Mouse (Mus musculus) retina, embryonic 14.5 days (tissue): ENCODE measurements around the gene Slc34a2.

Experiments
- DNase-seq: peaks from one replicate; pipeline ENCODE4 v3.0.0-alpha.2; 2015; ENCODE audit warnings: low spot score

Gene Slc34a2

DNA sequence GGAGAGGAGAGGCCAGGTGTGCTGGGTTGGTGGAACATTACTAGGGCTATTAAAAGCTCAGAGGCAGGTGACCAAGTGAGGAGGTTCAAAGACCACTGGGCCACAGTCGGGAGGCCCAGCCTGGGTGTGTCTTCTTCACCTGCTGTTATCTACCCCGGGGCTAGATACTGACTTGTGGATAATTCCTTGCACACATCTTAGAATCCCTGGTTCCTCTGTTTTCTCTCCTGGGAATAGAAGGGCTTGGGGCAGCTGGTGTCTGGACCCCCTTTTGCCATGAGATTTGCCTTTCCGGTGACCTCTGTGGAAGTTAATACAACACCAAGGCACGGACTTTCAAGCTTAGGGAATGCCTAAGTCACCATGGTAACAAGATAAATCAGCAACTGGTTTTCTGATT, 72.3 kb downstream of the Slc34a2 start:
- DNase-seq, result no peak

DNA sequence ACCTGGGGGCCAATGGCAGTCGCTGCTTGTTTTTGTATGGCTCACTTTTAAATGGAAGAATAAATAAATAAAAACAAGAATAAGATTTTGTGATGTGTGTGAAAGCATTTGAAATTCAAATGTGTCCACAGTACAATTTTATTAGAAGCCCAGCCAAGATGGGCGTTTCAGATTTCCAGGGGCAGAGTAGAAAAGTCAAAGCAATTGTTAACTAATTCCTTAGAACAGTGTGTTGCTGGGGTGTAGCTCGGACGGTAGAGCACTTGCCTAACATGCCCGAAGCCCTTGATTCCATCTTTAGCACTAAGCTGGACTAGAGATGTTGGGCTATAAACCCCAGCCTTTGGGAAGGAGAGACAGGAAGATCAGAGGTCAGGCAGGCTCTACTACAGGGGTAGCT, 73.2 kb downstream of the Slc34a2 start:
- no peak for DNase-seq

DNA sequence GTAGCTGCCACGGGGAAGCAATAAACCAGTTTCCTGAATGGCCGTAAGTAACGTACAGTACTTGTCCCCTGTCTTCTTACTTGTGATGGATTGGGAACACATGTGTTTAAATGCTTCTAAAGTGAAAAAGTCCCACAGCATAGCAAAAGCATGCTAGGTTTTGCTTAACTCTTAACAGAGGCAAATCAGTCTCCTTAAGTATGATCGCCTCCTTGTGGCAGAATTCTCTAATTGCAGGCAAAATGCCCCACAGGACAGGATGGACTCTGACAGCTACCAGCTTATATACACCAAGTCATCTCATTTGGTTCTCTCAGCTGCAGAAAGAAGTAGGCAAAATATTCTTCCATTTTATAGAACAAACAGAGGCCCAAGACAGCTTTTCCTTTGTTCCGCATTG, 75.1 kb downstream of the Slc34a2 start:
- DNase-seq, result no peak

DNA sequence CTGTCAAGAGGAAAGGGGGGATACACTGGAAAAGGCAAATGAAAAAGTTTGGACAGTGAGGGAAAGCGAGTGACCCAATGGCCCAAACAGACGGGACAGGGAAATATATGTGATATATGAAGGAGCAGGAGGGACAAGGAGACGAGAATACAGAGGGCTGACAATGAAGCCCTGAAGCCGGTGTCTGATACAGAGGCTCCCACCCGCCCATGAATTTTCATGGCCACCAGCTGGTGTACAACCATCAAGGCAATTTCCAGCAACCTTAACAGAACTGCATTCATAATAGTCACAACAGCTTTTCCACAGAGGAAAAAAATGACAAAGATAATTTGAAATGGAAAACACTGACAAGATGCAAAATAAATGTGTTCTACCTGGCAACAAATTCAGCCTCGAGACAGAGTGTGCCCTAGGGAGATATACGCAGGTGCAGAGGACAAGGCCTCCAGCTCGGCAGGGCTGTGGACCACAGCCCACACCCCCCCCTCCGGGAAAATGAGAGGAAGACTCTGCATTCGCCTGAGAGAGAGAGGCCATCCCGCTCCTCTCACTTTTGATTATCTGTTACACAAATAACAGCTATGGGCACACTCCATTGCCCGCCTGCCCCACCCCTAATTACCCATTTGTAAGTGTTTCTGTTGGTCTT, 76.9 kb downstream of the Slc34a2 start:
- no peak for DNase-seq

DNA sequence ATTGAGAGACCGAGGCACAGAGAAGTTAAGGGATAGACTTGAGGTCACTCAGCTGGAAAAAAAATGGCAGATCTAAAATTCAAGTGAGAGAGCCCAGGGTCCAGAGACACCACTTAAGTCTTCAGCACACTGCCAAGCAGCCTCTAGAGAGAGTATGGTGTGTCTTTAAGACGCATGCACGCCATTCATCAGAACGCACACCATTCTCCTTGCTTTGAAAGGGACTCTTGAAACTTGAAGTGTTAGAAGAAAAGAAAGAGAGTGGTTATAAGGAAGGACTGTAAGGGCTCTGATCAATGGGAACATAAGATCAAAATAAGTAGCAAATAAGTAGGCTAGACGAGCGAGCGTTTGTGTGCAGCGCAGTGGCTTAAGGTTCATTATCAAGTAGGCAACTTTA, 80.3 kb downstream of the Slc34a2 start:
- DNase-seq, result no peak

DNA sequence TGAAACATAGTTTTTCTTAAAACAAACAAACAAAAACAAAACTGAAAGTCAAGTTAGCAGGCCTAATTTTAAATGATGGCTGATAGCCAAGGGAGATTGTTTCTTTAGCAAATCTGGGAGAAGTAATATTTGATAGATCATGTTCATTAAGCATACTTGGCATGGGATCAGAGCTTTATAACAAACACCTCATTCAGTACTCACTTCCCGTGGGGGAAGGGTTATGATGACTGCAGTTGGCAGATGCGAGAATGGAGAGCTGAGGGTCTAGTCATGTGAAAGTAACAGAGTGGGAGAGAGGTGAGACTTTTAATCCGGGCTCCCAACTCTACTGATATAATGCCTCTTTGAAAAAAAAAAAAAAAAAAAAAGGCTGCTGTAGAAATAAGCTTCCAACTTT, 81.8 kb downstream of the Slc34a2 start:
- DNase-seq, result no peak
